In the genomic region with DNA sequence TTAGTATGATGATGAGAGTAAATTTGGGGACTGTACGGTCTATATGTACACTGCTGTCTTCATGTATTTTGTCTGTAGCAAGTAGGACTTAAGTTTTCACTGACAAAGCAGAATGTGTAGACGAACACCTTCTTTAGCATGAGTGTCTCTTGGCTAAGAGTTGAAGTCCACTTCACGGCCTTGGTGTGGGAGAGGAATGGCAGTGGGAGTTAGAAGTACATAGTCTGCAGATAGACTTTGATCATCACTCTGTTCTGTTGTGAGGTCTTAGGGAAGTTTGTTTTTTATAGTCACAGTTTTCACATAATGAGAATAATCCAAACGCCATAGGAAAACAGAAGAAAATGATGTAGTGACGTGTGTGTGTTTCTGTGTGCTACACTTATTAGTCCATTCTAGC, we compare ENCODE assay signal across 27 mouse cellular contexts. TPM values are rescaled to one million over a fixed set of nuclear protein-coding genes. Genes with fewer than 3 reads are reported as not detected.
DNase-seq lines count a peak whose midpoint lies in the region; ATAC-seq and TF ChIP-seq lines count a peak whose summit lies in the region.
"Had no signal": no experiment of that assay in that cellular context is flagged by ENCODE, and none has a peak within 500 bp of the region (broad histone marks: within the 10 kb centered on the region; RNA-seq: fewer than 3 reads in every experiment).

No protein-coding gene starts in this region.

- H3K4me1 ChIP-seq in heart, embryonic 12.5 days (replicated peaks), result no peaks in the 10 kb centered on the region
- H3K4me1 ChIP-seq in kidney, postnatal 0 days (replicated peaks; ENCODE audit: insufficient read depth, low read length), result no peaks in the 10 kb centered on the region
- no peaks in the 10 kb centered on the region for H3K4me1 ChIP-seq in kidney, embryonic 16.5 days (ENCODE audit: insufficient read depth, low read length)
- H3K4me1 ChIP-seq in intestine, postnatal 0 days (replicated peaks; ENCODE audit: control insufficient read depth, insufficient read depth, low read length), result no peaks in the 10 kb centered on the region
- H3K4me1 ChIP-seq: embryonic facial prominence, embryonic 13.5 days; embryonic facial prominence, embryonic 15.5 days; forebrain, embryonic 10.5 days; forebrain, embryonic 12.5 days had no signal

- ATAC-seq in heart, embryonic 12.5 days (ENCODE audit: insufficient number of reproducible peaks, low FRiP score), result no peak
- ATAC-seq in kidney, postnatal 0 days (replicated peaks; ENCODE audit: low FRiP score, low read depth), result 0 out of 2 replicates have a peak, but pooled peaks have one; percentile 49
- ATAC-seq in kidney, embryonic 16.5 days (ENCODE audit: low FRiP score, low TSS enrichment), result no peak
- peak; percentile 83 for ATAC-seq in intestine, postnatal 0 days
- ATAC-seq: CD4-positive, CD25-positive, alpha-beta regulatory T cell, adult 4 months; forebrain, embryonic 14.5 days; forebrain, embryonic 16.5 days had no signal

- 84% methylated on average over 5 of the region's 5 CpGs for WGBS in heart, embryonic 12.5 days
- WGBS in kidney, postnatal 0 days, result 82% methylated on average over 5 of the region's 5 CpGs
- WGBS in kidney, embryonic 16.5 days, result 85% methylated on average over 5 of the region's 5 CpGs
- WGBS in intestine, postnatal 0 days, result 64% methylated on average over 5 of the region's 5 CpGs

- peaks cover 5% of the 10 kb centered on the region; the same call in 1 of the 2 replicates for H3K36me3 ChIP-seq in heart, embryonic 12.5 days
- 0 out of 2 replicates have a peak, but pooled peaks cover 3% of the 10 kb centered on the region for H3K36me3 ChIP-seq in kidney, postnatal 0 days (ENCODE audit: insufficient read depth, low read length)
- H3K36me3 ChIP-seq in kidney, embryonic 16.5 days (ENCODE audit: insufficient read depth, low read length), result no peaks in the 10 kb centered on the region
- no peaks in the 10 kb centered on the region for H3K36me3 ChIP-seq in intestine, postnatal 0 days (ENCODE audit: control insufficient read depth, insufficient read depth)
- H3K36me3 ChIP-seq: embryonic facial prominence, embryonic 13.5 days; embryonic facial prominence, embryonic 15.5 days had no signal

- peak; percentile 4 for DNase-seq in heart, adult 11 months
- no peak for DNase-seq in kidney, postnatal 0 days (ENCODE audit: low spot score)
- no peak for DNase-seq in MN1 (ENCODE audit: low spot score)
- DNase-seq: adrenal gland, adult 2 months; adrenal gland, postnatal 10 days; adrenal gland, postnatal 25 days; B cell, adult 2 months; cerebellum, adult 11 months; cerebellum, adult 18-20 months; cerebellum, adult 8-10 months; cerebellum, adult 9-11 months; cerebellum, postnatal 14 days; cerebellum, postnatal 36 days; embryo, embryonic 11 days had no signal

- H3K27me3 ChIP-seq in heart, embryonic 12.5 days (replicated peaks), result no peaks in the 10 kb centered on the region
- H3K27me3 ChIP-seq in kidney, postnatal 0 days (ENCODE audit: insufficient read depth, low read length), result no peaks in the 10 kb centered on the region
- H3K27me3 ChIP-seq in kidney, embryonic 16.5 days (ENCODE audit: insufficient read depth, low read length), result no peaks in the 10 kb centered on the region
- no peaks in the 10 kb centered on the region for H3K27me3 ChIP-seq in intestine, postnatal 0 days (replicated peaks; ENCODE audit: control insufficient read depth, insufficient read depth, low read length)
- H3K27me3 ChIP-seq: CH12.LX; embryonic facial prominence, embryonic 13.5 days; embryonic facial prominence, embryonic 15.5 days; forebrain, embryonic 12.5 days had no signal

- no peak overlapping the region for H3K9ac ChIP-seq in heart, embryonic 12.5 days
- no peak overlapping the region for H3K9ac ChIP-seq in kidney, postnatal 0 days (ENCODE audit: low read depth, low read length)
- no peak overlapping the region for H3K9ac ChIP-seq in kidney, embryonic 16.5 days (replicated peaks; ENCODE audit: low read length)
- H3K9ac ChIP-seq in intestine, postnatal 0 days (ENCODE audit: low read depth, low read length), result no peak overlapping the region
- H3K9ac ChIP-seq: embryonic facial prominence, embryonic 13.5 days; embryonic facial prominence, embryonic 15.5 days; forebrain, embryonic 12.5 days had no signal

- H3K4me2 ChIP-seq in heart, embryonic 12.5 days, result no peak overlapping the region
- no peak overlapping the region for H3K4me2 ChIP-seq in kidney, postnatal 0 days (ENCODE audit: low read length)
- no peak overlapping the region for H3K4me2 ChIP-seq in kidney, embryonic 16.5 days (replicated peaks; ENCODE audit: low read depth, low read length)
- no peak overlapping the region for H3K4me2 ChIP-seq in intestine, postnatal 0 days (replicated peaks; ENCODE audit: low read depth)
- H3K4me2 ChIP-seq: embryonic facial prominence, embryonic 13.5 days; embryonic facial prominence, embryonic 15.5 days; forebrain, embryonic 12.5 days had no signal

- H3K4me3 ChIP-seq in heart, embryonic 12.5 days, result no peak overlapping the region
- no peak overlapping the region for H3K4me3 ChIP-seq in kidney, postnatal 0 days (replicated peaks; ENCODE audit: low read depth, low read length)
- no peak overlapping the region for H3K4me3 ChIP-seq in kidney, embryonic 16.5 days (ENCODE audit: low read length)
- no peak overlapping the region for H3K4me3 ChIP-seq in intestine, postnatal 0 days (ENCODE audit: low read depth, low read length)
- H3K4me3 ChIP-seq: embryonic facial prominence, embryonic 13.5 days; embryonic facial prominence, embryonic 15.5 days; erythroblast, embryonic 14.5 days; forebrain, embryonic 10.5 days; forebrain, embryonic 12.5 days had no signal

- no peak overlapping the region for H3K27ac ChIP-seq in heart, embryonic 12.5 days (ENCODE audit: poor library complexity, severe bottlenecking)
- H3K27ac ChIP-seq in kidney, postnatal 0 days, result no peak overlapping the region
- H3K27ac ChIP-seq in kidney, embryonic 16.5 days (ENCODE audit: low read length), result no peak overlapping the region
- H3K27ac ChIP-seq in intestine, postnatal 0 days (ENCODE audit: low read depth, low read length), result peak overlapping the region; percentile 54; the same call in 1 of the 2 replicates
- H3K27ac ChIP-seq: embryonic facial prominence, embryonic 13.5 days; embryonic facial prominence, embryonic 15.5 days; forebrain, embryonic 10.5 days; forebrain, embryonic 12.5 days had no signal

- no peaks in the 10 kb centered on the region for H3K9me3 ChIP-seq in heart, embryonic 12.5 days (replicated peaks)
- H3K9me3 ChIP-seq in kidney, postnatal 0 days (replicated peaks; ENCODE audit: low read length), result no peaks in the 10 kb centered on the region
- H3K9me3 ChIP-seq in kidney, embryonic 16.5 days (ENCODE audit: low read length), result no peaks in the 10 kb centered on the region
- H3K9me3 ChIP-seq in intestine, postnatal 0 days (ENCODE audit: control insufficient read depth), result no peaks in the 10 kb centered on the region
- H3K9me3 ChIP-seq: embryonic facial prominence, embryonic 13.5 days; embryonic facial prominence, embryonic 15.5 days; forebrain, embryonic 10.5 days; forebrain, embryonic 12.5 days; G1E had no signal

- no peak for TF ChIP-seq CTCF in kidney, postnatal 0 days (IDR thresholded peaks at IDR 0.05; ENCODE audit: low read depth)
- no peak for TF ChIP-seq CTCF in intestine, postnatal 0 days (IDR thresholded peaks at IDR 0.05; ENCODE audit: low read depth)

RNA-seq across cellular contexts. Expression of a gene that starts 39.5 kb away (rescaled TPM):
- polyA plus RNA-seq in heart, embryonic 12.5 days (2016; fragmentation: Nextera tagmentation; extraction: Ambion mirVana), result 8.5 and 10.0 TPM in 2 replicates
- 8.1 and 8.9 TPM in 2 replicates for polyA plus RNA-seq in kidney, postnatal 0 days (2015; fragmentation: Nextera tagmentation; extraction: Ambion mirVana)
- polyA plus RNA-seq in kidney, embryonic 16.5 days (2015; fragmentation: Nextera tagmentation; extraction: Ambion mirVana), result 11.3 and 15.4 TPM in 2 replicates
- polyA plus RNA-seq in intestine, postnatal 0 days (2015; fragmentation: Nextera tagmentation; extraction: Ambion mirVana), result 4.7 and 6.6 TPM in 2 replicates

RNA-seq across cellular contexts. Expression of a gene that starts 57.3 kb away (rescaled TPM):
- polyA plus RNA-seq in heart, embryonic 12.5 days (2016; fragmentation: Nextera tagmentation; extraction: Ambion mirVana), result 9.9 and 10.3 TPM in 2 replicates
- polyA plus RNA-seq in kidney, postnatal 0 days (2015; fragmentation: Nextera tagmentation; extraction: Ambion mirVana), result 15.1 and 16.1 TPM in 2 replicates
- 15.7 and 18.3 TPM in 2 replicates for polyA plus RNA-seq in kidney, embryonic 16.5 days (2015; fragmentation: Nextera tagmentation; extraction: Ambion mirVana)
- 2.5 and 2.9 TPM in 2 replicates for polyA plus RNA-seq in intestine, postnatal 0 days (2015; fragmentation: Nextera tagmentation; extraction: Ambion mirVana)

Comparison
In these comparisons a context has a peak if more than half of its experiments do, and no peak if none do; other contexts are left out.
1. ATAC-seq: peak in kidney, postnatal 0 days (single experiment) and intestine, postnatal 0 days (single experiment); none in heart, embryonic 12.5 days (single experiment) and kidney, embryonic 16.5 days (single experiment).